Mouse (Mus musculus): ENCODE measurements around the gene Zcchc10.
A peak's percentile ranks its signal among the peaks of the same experiment; 100 is the strongest.
"Not testable (repeated sequence)": the region's sequence is repeated elsewhere in the genome, so short reads cannot be mapped to it uniquely, and the experiment has no call there.

Gene Zcchc10

DNA sequence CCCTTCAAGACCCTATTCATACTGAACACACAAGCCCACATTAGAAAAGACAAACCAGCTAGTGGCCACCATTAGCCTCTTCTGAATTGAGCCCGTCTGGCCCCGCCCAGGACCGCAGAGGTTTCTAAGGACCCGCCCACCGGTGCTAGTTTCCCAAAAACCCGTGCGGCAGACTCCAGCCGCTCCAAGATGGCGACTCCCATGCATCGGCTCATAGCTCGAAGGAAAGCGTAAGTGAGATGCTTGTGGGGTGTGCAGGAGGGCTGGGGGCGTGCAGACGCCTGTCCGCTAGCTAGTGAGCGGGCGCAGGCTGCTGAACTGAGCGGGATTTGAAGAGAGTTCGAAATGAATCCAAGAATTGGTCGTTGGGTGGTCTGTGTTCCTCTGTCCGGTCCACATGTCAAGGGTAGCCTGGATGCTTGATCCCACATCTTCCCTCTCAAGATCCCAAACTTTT is at the start of gene Zcchc10:
TSS of gene Zcchc10 (plus strand) at position 168 of the 457 bp plus-strand sequence.
- DNase-seq, result peak; percentile 92

DNA sequence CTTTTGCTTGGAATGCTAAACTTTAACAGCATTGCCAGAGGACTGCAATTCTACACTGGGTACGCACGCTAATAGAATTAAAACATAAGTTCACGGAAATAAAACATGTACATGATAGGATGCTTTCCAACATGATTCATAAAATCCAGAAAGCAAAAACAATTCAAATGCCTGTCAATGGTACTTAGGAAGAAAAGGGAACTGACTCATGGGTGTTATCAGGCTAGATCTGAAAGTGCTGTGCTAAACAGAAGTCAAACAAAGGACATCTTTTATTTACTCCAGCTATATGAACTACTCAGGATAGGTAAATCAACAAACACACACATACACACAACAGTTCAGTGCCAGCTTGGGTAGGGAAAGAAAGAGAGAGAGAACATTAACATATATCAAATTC is 49.1 kb upstream of the Zcchc10 start:
- DNase-seq, result no peak

DNA sequence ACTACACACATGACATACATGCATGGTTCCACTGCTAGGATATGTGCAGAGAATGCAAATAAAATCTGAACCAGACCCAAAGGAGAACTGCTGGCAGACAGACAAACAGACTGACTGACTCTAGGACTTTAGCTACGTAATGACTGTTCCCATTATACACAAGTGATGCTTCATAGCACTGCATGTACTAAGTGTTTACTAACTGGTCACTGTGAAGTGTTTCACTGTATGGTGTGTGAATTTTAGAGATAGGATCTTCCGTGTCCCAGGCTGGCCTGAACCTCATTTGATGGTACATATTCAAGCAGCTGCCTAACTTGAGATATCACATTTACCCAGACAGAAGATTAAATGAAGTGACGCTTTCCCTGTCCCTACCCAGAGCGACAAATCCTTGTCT is 46.1 kb upstream of the Zcchc10 start:
- no peak for DNase-seq

DNA sequence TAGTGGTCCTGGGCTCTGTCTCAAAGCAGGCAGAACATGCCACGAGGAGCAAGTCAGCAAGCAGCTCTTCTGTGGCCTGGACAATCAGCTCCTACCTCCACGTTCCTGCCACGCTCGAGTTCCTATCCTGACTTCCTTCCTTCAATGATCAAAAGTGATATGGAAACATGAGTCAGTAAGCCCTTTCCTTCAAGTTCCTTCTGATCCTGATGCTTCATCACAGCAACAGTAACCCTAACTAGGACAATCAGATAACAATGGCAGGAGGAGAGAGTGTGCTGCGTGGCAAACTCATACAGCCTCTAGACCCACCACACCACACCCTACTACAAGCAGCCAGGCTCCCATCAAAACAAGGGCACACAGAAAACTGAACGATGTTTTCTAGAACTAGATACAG is 38.6 kb upstream of the Zcchc10 start:
- no peak for DNase-seq

DNA sequence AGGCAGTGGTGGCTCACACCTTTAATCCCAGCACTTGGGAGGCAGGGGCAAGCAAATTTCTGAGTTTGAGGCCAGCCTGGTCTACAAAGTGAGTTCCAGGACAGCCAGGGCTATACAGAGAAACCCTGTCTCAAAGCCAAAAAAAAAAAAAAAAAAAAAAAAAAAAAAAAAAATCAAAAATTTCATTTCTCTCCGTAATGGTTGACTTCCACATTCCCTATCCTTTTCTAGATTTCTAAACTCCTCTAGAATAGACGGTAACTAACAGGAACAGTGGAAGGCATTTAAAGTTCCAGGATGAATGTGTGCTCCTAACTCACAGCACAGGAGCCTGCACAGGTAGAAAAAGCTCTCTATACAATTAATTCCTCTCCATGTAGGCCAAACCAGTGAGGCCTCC is 34.3 kb upstream of the Zcchc10 start:
- DNase-seq, result not testable (repeated sequence)

DNA sequence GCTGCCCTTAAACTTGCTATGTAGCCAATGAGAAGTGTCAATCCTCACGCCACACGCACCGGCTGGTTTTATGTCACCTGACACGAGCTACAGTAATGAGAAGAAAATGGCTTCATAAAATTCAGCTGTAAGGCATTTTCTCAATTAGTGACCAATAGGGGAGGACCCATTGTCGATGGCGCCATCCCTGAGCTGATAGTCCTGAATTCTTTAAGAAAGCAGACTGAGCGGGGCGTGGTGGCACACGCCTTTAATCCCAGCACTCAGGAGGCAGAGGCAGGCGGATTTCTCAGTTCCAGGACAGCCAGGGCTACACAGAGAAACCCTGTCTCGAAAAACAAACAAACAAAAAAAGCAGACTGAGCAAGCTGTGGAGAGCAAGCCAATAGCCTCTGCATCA is 33.6 kb upstream of the Zcchc10 start:
- DNase-seq, result no peak

DNA sequence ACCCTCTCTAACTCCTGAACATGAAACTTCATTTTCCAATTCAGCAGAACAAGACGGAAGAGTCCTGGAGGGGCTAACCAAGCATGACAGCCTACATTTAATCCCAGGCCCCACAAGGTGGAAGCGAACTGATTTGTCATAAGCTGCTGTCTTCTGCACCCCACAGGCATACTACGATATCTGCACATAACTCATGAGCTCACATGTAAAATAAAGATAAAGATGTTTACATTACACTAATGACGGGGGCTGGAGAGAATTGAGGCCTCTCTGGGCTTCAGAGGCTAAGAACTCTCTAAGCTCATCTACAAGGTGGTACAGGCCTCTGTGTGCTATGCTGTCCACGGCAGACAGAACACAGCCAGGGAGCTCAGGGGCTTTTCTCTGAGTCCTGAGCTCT is 30.0 kb upstream of the Zcchc10 start:
- no peak for DNase-seq

DNA sequence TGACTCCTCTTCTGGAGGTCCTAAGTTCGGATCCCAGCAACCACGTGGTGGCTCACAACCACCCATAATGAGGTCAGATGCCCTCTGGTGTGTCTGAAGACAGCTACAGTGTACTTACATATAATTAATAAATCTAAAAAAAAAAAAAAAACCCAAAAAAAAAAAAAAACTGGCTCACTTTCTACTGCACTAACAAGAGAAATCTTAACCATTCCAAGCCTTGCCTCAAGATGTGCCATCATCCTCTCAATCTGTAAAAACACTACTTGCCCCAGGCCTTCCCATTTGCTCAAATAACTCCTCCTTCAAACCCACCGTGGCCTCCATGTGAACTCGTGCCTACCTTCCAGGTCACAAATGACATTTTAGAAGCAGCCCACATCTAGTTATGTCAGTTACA is 27.6 kb upstream of the Zcchc10 start:
- no peak for DNase-seq

DNA sequence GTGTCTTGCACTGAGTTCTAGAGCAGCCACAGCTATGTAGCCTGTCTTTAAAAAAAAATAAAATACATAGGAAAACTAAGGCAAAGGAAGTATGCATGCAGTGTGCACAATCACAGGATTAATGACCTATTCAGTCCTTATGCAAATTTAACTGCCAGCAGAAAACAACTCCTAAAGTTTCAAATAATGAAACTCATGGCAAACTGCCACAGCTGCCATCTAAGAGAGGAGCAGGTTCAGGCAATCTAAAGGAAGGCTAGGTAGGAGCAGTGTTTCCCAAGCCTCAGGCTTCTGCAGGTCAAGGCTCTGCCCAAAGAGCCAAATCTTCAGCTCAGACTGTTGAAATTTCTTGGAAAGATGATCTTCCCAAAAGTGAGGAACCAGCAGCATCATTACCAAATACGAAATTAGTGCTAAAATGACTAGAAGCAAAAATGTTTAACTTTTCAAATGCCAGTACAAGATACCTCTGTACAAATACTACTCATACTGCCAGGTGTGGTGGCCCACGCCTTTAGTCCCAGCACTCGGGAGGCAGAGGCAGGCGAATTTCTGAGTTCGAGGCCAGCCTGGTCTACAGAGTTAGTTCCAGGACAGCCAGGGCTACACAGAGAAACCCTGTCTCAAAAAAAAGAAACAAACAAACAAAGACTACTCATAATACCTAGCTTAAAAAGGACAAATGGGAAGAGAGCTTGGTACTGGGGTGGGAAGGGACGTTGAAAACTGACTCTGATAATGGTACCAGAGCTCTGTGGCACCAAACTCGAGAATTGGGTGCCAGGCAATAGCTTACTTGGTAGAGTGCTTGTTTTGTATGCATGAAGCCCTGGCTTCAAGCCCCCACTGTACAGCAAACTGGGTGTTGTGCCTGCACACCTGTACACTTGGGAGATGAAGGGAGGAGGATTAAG is 26.3 kb upstream of the Zcchc10 start:
- no peak for DNase-seq

DNA sequence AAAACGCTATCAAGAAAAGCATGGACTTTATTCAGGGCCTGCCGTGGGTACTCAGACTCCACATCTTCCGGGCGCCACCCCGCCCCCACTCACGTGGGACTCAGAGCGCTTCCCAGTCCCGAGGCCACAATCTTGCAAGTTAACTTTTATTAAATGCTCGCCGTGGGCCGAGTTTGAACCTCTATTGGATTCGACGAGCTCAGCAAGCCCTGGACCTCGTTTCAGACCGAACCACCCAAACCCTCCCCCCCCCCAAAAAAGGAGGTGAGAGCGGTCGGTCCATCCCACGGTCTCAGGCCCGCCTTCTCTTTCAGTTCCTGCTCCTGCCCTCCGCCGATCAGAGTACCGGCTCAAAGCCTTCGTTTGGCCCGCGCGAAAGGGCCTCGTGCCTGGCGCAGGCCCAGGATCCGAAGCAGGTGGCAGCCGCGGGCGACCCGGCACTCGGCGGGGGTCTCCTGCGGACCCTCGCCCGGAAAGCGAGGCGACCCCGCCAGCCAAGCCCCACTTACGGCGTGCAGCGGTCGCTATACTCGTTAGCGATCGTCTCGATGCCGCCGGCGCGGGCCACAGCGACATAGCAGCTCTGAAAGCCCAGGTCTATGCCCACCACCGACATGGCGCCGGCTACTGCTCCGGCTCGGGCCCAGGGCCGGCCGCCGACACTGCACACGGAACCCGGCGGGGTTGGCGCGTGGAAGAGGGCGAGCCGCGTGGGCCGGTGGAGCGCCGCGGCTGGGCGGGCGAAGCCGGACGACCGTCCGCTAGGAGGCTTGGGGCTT is 24.7 kb upstream of the Zcchc10 start:
- peak; percentile 49 for DNase-seq

DNA sequence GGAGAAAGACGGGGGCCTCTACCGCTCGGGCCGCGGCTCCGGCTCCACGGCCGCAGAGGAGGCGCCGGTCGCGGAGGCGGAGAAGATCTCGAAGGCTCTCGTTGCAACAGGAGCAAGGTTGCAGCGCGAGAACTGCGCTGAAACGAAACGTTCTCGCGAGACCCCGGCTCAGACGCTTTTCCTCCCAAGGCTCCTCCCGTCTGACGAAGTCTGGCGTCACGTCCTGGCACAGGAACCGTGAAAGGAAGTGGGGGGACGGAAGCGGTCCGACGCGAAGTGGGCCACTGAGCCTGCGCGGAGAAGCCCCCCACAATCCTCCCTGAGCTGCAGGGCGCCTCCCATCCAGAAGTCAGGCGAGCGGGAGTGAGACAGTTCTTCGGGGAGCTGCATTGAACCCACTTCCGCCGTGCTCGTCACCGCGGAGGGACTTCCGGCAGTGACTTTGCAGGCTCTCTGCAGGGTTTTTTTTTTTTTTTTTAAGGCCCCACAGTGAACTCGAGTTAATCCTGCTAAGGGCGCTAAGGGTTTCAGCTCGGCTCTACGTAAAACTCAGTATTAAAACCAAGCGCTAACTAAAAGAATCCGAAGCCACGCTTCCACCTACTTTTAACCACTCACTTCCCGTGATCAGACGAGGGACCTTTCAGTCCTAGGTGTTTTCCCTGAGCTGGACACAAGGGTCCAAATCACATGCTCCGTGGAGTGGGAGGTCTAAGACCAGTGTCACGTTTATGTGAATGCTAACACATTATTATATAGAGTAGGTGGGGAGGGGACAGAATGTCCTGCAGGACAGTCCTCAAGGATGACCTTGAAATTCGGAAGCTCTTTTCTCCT is 23.9 kb upstream of the Zcchc10 start, which contains the start of gene Hspa4:
TSS of gene Hspa4 (minus strand) at position 128 of the 837 bp plus-strand sequence.
- peak; percentile 99 for DNase-seq

DNA sequence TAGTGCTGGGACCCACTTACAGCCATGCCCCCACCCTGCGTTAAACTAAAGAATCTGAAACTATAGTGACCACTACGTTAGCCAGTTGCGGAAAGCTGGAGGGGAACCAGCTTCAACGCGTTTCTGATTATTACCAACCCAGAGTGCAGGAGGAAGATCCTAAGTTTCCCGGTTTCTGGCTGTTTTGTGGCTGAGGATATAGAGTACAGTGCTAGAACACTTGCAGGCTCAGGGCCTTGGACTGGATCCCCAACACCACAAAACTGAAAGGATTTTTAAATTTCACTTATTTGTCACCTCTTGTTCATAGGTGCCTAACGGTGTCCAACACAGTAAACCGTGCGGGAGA is 23.3 kb upstream of the Zcchc10 start:
- no peak for DNase-seq

DNA sequence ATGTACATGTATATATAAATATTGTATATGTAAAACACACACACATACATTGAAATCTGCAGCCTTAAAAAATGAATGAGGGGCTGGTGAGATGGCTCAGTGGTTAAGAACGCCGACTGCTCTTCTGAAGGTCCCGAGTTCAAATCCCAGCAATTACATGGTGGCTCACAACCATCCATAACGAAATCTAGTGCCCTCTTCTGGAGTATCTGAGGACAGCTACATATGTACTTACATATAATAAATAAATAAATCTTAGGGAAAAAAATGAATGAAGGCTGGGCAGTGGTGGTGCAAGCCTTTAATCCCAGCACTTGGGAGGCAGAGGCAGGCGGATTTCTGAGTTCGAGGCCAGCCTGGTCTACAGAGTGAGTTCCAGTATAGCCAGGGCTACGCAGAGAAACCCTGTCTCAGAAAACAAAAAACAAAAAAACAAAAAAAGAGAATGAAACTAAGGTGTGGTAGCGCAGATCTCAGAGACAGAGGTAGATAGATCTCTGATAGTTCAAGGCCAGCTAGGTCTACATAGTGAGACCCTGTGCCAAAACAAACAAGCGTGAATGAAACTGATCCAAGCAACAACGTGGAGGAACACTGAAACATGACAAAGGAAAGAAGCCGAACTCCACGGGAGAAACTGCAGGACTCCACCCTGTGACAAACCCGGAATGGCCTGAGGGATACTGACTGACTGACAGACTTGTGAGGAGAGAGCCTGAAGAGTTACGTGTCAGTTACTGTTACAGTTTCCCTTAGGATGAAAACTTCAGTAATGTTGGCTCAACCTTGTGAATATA is 20.2 kb upstream of the Zcchc10 start:
- DNase-seq, result no peak

DNA sequence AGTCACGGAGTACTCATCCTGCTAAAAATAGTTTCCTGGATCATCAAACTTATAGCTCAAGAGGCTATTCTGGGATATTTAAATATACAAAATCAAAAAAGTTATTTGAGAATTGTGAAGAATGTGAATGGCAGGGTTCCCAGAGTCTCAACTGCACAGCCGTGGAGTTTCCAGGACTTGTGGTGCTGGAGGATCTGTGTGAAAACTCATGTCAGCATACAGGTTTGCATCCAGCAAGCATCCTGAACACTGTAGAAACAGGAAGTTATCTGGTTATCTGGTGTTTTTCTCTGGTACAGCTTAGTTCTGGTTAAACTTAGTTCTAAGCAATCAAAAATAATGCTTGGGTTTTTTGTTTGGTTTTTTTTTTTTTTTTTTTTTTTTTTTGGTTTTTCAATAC is 17.5 kb upstream of the Zcchc10 start:
- DNase-seq, result no peak

DNA sequence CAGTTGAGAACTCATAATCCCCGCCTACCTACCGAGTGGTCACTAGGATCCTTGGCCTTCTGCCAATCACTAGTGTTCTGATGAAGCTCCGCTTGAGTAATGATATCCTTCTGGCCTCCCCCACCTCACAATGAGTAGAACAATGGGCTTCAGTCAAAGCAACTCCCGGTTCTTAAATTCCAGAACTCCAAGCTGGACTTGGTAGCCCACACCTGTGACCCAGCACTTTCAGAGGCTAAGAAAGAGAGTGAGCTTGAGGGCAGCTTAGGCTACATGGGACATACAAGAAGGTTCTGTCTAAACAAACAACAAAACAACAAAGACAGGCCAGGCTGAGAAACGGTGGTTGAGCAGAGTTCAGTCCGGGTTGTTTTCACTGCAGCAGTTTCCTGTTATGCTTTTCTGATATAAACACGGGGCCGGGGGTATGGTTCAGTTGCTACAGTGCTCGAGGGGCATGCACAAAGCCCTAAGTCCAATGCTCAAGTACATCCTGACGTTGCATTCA is 16.9 kb upstream of the Zcchc10 start:
- no peak for DNase-seq

DNA sequence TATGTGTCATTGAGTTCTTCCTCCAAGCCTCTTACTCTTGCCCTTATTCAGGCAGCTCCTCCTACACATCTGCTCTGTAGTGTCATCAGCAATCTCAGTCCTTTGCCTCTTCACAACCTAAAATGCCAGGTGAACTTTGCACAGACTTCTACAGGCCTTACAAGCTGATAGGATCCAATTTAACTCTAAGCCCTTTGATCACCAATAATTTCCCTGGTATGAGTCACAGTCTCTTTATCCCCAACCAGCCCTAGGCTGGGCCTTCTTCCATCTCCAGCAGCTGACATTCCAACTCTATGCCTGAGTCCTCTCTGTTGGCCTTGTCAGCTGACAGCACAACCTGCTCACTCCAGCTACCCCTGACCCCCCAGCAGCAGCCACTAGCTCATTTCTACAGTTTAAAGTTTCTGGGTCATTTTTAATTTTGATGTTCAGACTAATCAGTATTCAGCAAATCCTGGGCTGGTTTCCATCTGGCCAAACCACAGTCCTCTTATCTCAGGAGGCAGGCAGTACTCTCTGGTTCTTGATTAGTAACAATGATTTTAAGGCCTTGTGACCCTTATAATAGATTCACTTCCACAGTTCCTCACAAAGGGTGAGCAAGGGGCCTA is 16.1 kb upstream of the Zcchc10 start:
- no peak for DNase-seq

DNA sequence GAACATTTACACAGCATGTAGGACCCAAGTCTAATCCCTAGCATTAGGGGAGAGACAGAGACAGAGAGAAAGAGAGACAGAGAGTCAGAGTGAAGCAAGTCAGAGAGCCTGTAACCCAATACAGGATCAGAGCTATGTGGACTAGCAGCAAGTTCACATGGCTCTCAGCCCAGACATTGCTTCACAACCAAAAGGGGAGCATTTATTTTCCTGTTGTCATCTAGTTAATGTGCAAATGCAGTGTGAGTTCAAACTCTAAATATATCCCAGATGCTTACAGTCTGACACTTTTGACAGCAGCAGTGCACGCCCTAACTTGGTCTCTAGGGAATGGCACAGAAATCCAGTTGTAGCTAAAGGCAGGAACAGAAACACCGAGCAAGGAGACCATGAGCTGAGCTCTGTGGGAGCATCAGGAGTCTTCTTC is 15.6 kb upstream of the Zcchc10 start:
- no peak for DNase-seq

DNA sequence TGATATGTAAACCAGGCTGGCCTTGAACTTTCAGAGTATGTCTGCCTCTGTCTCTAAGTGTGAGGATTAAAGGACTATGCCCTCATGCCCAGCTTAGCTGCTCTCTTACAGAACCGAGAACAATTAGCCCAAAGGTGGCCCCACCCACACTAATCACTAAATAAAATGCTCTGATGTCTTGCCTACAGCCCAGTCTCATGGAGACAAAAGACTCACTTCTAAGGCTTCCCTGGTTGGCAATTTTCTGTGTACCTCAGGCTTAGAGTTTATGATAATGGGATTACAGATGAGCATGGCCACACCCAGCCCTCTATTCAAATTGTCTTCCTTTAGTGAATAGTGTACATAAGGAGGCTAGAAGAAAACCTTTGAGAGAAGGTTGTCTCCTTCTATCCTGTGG is 13.1 kb upstream of the Zcchc10 start:
- DNase-seq, result no peak

DNA sequence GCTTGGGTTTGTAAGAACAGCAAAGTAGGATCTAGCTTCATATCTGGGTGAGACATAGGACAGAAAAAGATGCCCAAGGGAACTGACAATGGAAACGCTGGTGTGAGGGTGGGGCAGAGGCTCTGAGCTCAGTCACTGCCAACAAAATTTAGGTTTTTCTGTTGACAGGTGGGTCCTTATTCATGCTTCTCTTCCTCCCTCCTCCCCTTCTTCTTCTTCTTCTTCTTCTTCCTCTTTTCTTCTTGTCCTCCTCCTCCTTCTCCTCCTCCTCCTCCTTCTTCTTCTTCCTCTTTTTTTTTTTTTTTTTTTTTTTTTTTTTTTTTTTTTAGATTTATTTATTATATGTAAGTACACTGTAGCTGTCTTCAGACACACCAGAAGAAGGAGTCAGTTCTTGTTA is 11.7 kb upstream of the Zcchc10 start:
- DNase-seq, result not testable (repeated sequence)

DNA sequence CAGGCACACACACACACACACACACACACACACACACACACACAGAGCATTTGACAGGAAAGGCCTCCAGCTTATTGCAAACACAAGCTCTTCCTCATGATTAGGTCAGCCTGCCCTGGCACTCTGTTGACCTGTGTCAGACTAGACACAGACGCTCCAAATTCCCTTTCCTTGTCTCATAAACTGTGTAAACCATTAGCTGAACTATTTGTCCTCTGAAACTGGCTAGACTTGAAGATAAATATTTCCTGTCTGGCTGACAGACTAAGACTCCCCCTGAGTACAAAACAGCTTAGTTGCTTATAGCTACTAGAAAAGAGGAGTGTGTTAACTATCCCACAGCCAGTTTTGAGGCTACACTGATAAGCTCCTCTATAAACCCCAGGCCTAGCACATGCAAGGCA is 9.7 kb upstream of the Zcchc10 start:
- DNase-seq, result no peak

DNA sequence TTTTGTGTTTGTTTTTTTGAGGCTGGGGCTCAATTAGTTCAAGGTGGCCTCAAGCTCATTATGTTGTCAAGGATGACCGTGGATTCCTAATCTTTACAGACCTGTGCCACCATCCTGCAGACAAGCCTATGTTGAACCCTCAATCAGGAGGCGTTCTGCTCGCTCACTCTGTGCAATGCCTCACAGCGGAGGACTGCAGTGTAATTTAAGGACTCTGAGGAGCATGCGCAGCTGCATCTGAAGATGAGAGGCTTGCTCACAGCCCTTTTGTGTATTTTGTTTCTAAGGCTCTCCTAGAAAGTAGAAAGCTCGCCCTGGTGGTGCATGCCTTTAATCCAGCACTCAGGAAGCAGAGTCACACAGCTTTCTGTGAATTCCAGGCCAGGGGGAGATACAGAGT is 7.5 kb upstream of the Zcchc10 start:
- peak; percentile 23 for DNase-seq
